Mouse (Mus musculus): ENCODE data around the gene Exoc8. TPM values are rescaled to one million over a fixed set of nuclear protein-coding genes. Genes with fewer than 3 reads are reported as not detected.

The Exoc8 gene
- polyA plus RNA-seq, 1 experiment from 2014 or later, result 14.1 TPM

DNA sequence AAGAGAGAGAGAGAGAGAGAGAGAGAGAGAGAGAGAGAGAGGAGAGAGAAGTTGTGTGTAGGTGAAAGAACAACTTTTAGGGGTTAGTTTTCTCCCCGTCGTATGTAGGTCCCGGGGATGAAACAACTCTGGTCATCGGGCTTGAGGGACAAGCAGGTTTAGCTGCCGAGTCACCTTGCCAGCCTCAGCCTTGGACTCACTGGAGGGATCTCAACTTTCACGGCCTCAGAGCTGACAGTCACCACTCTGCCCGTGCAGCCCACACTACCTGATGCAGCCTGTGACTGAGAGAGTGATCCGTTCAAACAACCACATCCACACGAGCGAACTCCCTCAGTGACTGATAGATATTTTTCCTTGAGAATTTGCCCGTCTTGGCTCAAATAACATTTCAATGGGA, 31.5 kb upstream of the Exoc8 start:
- 90% methylated on average over 11 of the region's 11 CpGs for WGBS
- no peak for ATAC-seq

GRCm38 (mm10) chr8:124926351-124926771, 28.9 kb upstream of the Exoc8 start:
- Histone ChIP-seq H3K9ac (ENCODE audit: low read depth, low read length) (no peak overlapping the region), H3K27ac (ENCODE audit: low read length) (no peak overlapping the region), H3K4me1 (ENCODE audit: control insufficient read depth, insufficient read depth, low read length) (peaks cover 2% of the 10 kb centered on the region; the same call in 1 of the 2 replicates), H3K4me2 (ENCODE audit: low read length) (no peak overlapping the region), H3K27me3 (ENCODE audit: control insufficient read depth, insufficient read depth, low read depth, low read length) (no peaks in the 10 kb centered on the region), H3K36me3 (ENCODE audit: control insufficient read depth, insufficient read depth, low read length) (no peaks in the 10 kb centered on the region), H3K4me3 (ENCODE audit: low read depth, low read length) (no peak overlapping the region), H3K9me3 (replicated peaks; ENCODE audit: control insufficient read depth, low read length, poor library complexity, severe bottlenecking) (no peaks in the 10 kb centered on the region)
- no peak for ATAC-seq
- WGBS, result 80% methylated on average over 10 of the region's 10 CpGs

More for the DNA sequence above, 31.5 kb upstream of the Exoc8 start:
- no peaks in the 10 kb centered on the region for H3K27me3 ChIP-seq (ENCODE audit: control insufficient read depth, insufficient read depth, low read depth, low read length)
- H3K9me3 ChIP-seq (replicated peaks; ENCODE audit: control insufficient read depth, low read length, poor library complexity, severe bottlenecking), result no peaks in the 10 kb centered on the region
- no peaks in the 10 kb centered on the region for H3K36me3 ChIP-seq (ENCODE audit: control insufficient read depth, insufficient read depth, low read length)
- H3K27ac ChIP-seq (ENCODE audit: low read length), result no peak overlapping the region
- H3K4me3 ChIP-seq (ENCODE audit: low read depth, low read length), result no peak overlapping the region
- H3K9ac ChIP-seq (ENCODE audit: low read depth, low read length), result no peak overlapping the region
- H3K4me1 ChIP-seq (ENCODE audit: control insufficient read depth, insufficient read depth, low read length), result no peaks in the 10 kb centered on the region
- no peak overlapping the region for H3K4me2 ChIP-seq (ENCODE audit: low read length)

GRCm38 (mm10) chr8:124925544-124926266, 28.2 kb upstream of the Exoc8 start:
- H3K9ac ChIP-seq (ENCODE audit: low read depth, low read length), result no peak overlapping the region
- no peak overlapping the region for H3K4me2 ChIP-seq (ENCODE audit: low read length)
- H3K36me3 ChIP-seq (ENCODE audit: control insufficient read depth, insufficient read depth, low read length), result no peaks in the 10 kb centered on the region
- 87% methylated on average over 14 of the region's 14 CpGs for WGBS
- no peak overlapping the region for H3K4me3 ChIP-seq (ENCODE audit: low read depth, low read length)
- peaks cover 2% of the 10 kb centered on the region; the same call in 1 of the 2 replicates for H3K4me1 ChIP-seq (ENCODE audit: control insufficient read depth, insufficient read depth, low read length)
- no peaks in the 10 kb centered on the region for H3K27me3 ChIP-seq (ENCODE audit: control insufficient read depth, insufficient read depth, low read depth, low read length)
- no peak overlapping the region for H3K27ac ChIP-seq (ENCODE audit: low read length)
- no peak for ATAC-seq
- H3K9me3 ChIP-seq (replicated peaks; ENCODE audit: control insufficient read depth, low read length, poor library complexity, severe bottlenecking), result no peaks in the 10 kb centered on the region

DNA sequence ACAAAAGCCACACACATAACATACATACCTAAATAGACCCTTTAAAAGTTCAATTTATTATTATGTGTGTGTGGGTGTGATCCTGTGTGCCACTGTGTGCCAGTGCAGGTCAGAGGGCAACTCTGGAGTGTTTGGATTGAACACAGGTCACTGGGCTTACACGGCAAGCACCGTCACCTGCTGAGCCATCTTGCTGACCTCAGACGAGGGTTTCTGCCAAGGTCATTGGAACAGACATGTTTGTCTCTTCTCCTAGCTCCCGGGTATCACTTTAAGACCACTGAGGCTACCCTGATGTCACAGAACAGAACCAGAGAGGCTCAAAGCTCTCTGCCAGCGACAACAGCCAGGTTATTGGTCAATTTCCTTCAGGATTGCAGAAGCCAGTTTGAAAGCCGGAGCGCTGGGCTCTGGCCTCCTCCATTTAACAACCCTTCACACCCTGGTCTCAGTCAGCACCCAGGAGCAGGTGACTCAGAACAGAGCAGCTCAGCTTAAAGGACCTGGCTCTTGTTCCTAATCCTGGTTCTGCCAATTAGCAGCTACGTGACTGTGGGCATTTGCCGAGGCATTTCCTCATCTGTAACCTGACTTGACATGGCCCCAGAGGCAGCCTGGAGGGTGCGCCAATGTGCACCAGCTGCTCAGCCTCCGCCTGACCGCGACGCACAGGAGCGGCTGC, 26.6 kb upstream of the Exoc8 start:
- H3K27ac ChIP-seq (ENCODE audit: low read length), result no peak overlapping the region
- H3K4me1 ChIP-seq (ENCODE audit: control insufficient read depth, insufficient read depth, low read length), result peaks cover 2% of the 10 kb centered on the region; the same call in 1 of the 2 replicates
- H3K4me2 ChIP-seq (ENCODE audit: low read length), result no peak overlapping the region
- no peaks in the 10 kb centered on the region for H3K27me3 ChIP-seq (ENCODE audit: control insufficient read depth, insufficient read depth, low read depth, low read length)
- H3K9ac ChIP-seq (ENCODE audit: low read depth, low read length), result no peak overlapping the region
- no peaks in the 10 kb centered on the region for H3K36me3 ChIP-seq (ENCODE audit: control insufficient read depth, insufficient read depth, low read length)
- no peak overlapping the region for H3K4me3 ChIP-seq (ENCODE audit: low read depth, low read length)
- no peaks in the 10 kb centered on the region for H3K9me3 ChIP-seq (replicated peaks; ENCODE audit: control insufficient read depth, low read length, poor library complexity, severe bottlenecking)
- ATAC-seq, result no peak
- 79% methylated on average over 15 of the region's 15 CpGs for WGBS

DNA sequence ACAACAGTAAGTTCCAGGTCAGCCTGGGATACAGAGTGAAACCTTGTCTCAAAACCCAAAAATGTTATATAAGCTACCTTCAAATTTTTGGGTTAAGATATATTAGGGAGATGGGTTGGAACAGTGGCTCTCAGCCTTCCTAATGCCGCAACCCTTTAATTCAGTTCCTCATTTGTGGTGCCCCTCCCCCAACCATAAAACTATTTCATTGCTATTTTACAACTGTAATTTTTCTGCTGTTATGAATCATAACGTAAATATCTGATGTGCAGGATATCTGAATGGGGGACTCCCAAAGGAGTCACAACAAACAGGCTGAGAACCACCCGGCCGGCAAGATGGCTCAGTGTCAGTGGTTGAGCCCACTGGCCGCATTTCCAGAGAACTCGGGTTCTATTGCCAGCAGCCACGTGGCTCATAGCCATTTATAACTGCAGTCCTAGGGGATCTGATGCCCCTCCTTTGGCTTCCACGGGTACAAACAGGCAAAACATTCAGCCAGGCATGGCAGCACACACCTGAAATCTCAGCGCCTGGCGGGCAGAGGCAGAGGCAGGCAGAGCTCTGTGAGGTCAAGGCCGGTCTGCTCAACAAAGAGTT, 25.1 kb upstream of the Exoc8 start:
- WGBS, result 87% methylated on average over 11 of the region's 11 CpGs
- H3K9ac ChIP-seq (ENCODE audit: low read depth, low read length), result no peak overlapping the region
- H3K36me3 ChIP-seq (ENCODE audit: control insufficient read depth, insufficient read depth, low read length), result no peaks in the 10 kb centered on the region
- peaks cover 2% of the 10 kb centered on the region; the same call in 1 of the 2 replicates for H3K4me1 ChIP-seq (ENCODE audit: control insufficient read depth, insufficient read depth, low read length)
- no peak overlapping the region for H3K4me2 ChIP-seq (ENCODE audit: low read length)
- H3K27ac ChIP-seq (ENCODE audit: low read length), result no peak overlapping the region
- H3K9me3 ChIP-seq (replicated peaks; ENCODE audit: control insufficient read depth, low read length, poor library complexity, severe bottlenecking), result no peaks in the 10 kb centered on the region
- H3K4me3 ChIP-seq (ENCODE audit: low read depth, low read length), result no peak overlapping the region
- no peak for ATAC-seq
- H3K27me3 ChIP-seq (ENCODE audit: control insufficient read depth, insufficient read depth, low read depth, low read length), result no peaks in the 10 kb centered on the region

DNA sequence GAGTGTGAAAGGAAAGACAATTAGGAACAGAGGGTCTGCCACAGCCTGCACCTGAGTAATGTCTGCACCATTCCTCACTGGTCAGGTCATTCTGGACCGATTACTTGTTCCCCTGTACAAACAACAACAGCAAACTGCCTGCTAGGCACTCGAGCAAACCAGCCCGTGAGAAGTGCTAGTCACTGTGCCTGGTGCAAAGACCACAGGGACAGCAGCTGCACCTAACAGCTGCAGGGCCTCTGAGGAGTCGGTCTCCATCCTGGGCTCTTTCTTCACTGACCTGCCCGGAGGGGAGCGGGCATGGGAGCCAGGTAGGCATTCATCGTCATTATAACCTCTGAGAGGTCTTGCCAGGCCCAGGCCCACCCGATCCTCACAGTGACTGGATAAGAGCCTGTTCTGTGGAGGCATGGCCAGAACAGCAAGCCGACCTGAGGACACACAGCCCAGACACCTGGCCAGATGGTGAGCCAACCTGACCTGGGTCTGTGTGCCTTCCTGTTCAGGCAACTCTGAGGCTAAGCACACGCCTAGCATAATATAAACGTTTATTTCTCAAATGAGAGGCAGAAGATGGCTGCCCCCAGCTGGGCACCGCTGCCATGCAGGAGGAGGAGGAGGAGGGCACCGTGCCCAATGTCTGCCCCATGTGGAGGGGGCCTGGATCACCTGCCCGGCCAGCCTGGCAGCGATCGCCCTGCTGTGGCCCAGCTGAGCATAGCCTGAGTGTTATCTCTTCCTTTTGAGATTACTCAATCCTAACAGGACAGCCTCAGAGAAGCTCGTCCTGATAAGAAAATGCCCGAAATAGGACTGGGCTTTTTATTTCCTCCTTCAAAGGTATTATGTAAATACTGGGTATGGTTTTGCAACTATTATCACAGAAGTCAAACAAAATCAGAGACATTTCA, 24.1 kb upstream of the Exoc8 start:
- no peaks in the 10 kb centered on the region for H3K27me3 ChIP-seq (ENCODE audit: control insufficient read depth, insufficient read depth, low read depth, low read length)
- ATAC-seq, result no peak
- H3K4me2 ChIP-seq (ENCODE audit: low read length), result no peak overlapping the region
- no peak overlapping the region for H3K4me3 ChIP-seq (ENCODE audit: low read depth, low read length)
- H3K27ac ChIP-seq (ENCODE audit: low read length), result no peak overlapping the region
- no peaks in the 10 kb centered on the region for H3K36me3 ChIP-seq (ENCODE audit: control insufficient read depth, insufficient read depth, low read length)
- no peak overlapping the region for H3K9ac ChIP-seq (ENCODE audit: low read depth, low read length)
- H3K9me3 ChIP-seq (replicated peaks; ENCODE audit: control insufficient read depth, low read length, poor library complexity, severe bottlenecking), result no peaks in the 10 kb centered on the region
- 88% methylated on average over 18 of the region's 18 CpGs for WGBS
- H3K4me1 ChIP-seq (ENCODE audit: control insufficient read depth, insufficient read depth, low read length), result peaks cover 2% of the 10 kb centered on the region; the same call in 1 of the 2 replicates

DNA sequence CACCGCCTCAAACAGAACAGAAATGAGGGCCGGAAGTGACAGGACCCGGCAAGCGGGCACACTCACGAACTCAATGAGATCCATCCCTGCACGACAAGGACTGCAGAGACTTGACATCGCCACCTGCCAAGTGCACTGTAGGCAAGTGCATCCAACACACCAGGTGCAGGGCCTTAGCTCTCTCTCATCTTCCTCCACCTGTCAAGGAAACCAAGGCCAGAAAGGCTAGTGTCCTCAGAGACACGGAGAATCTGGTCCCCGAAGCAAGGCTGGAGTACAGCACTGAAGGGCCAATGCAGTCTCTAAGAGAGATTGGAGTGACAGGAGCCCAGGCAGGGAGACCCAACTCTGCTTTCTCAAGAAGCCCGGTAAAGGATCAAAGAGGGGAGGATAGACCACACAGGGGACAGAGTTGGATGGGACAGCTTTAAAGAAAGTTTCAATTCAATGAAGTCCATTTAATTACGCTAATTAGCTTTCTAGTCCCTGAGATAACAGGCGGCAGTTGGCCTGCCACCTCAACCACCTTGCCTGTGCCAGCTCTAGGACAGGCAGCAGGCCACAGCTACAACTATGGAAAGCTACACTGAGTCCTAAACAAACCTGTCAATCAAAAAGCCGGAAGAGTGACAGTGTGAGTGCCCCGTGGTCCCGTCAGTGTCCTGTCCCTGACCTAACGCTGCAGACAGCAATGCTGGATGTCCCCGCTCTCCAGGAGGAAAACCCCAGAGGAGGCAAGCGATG, 20.4 kb upstream of the Exoc8 start:
- H3K36me3 ChIP-seq (ENCODE audit: control insufficient read depth, insufficient read depth, low read length), result peaks cover 15% of the 10 kb centered on the region
- no peak overlapping the region for H3K9ac ChIP-seq (ENCODE audit: low read depth, low read length)
- H3K9me3 ChIP-seq (replicated peaks; ENCODE audit: control insufficient read depth, low read length, poor library complexity, severe bottlenecking), result no peaks in the 10 kb centered on the region
- H3K4me1 ChIP-seq (ENCODE audit: control insufficient read depth, insufficient read depth, low read length), result peaks cover 2% of the 10 kb centered on the region; the same call in 1 of the 2 replicates
- H3K27me3 ChIP-seq (ENCODE audit: control insufficient read depth, insufficient read depth, low read depth, low read length), result no peaks in the 10 kb centered on the region
- no peak for ATAC-seq
- H3K4me2 ChIP-seq (ENCODE audit: low read length), result no peak overlapping the region
- no peak overlapping the region for H3K4me3 ChIP-seq (ENCODE audit: low read depth, low read length)
- H3K27ac ChIP-seq (ENCODE audit: low read length), result no peak overlapping the region
- WGBS, result 83% methylated on average over 18 of the region's 18 CpGs

GRCm38 (mm10) chr8:124914061-124914460, 16.6 kb upstream of the Exoc8 start:
- H3K9ac ChIP-seq (ENCODE audit: low read depth, low read length), result no peak overlapping the region
- ATAC-seq, result no peak
- no peak overlapping the region for H3K27ac ChIP-seq (ENCODE audit: low read length)
- H3K27me3 ChIP-seq (ENCODE audit: control insufficient read depth, insufficient read depth, low read depth, low read length), result no peaks in the 10 kb centered on the region
- no peak overlapping the region for H3K4me3 ChIP-seq (ENCODE audit: low read depth, low read length)
- no peaks in the 10 kb centered on the region for H3K9me3 ChIP-seq (replicated peaks; ENCODE audit: control insufficient read depth, low read length, poor library complexity, severe bottlenecking)
- H3K4me2 ChIP-seq (ENCODE audit: low read length), result no peak overlapping the region
- 98% methylated on average over 5 of the region's 5 CpGs for WGBS
- peaks cover 35% of the 10 kb centered on the region for H3K36me3 ChIP-seq (ENCODE audit: control insufficient read depth, insufficient read depth, low read length)
- H3K4me1 ChIP-seq (ENCODE audit: control insufficient read depth, insufficient read depth, low read length), result no peaks in the 10 kb centered on the region

Measured in midbrain, embryonic 16.5 days (tissue).